In genomic region chr5:32146281-32146680, GRCm38 (mm10) we compare ENCODE assay signal across 20 mouse cellular contexts. TPM values are rescaled to one million over a fixed set of nuclear protein-coding genes. Genes with fewer than 3 reads are reported as not detected.
DNase-seq lines count a peak whose midpoint lies in the region; ATAC-seq and TF ChIP-seq lines count a peak whose summit lies in the region.
"Had no signal": no experiment of that assay in that cellular context is flagged by ENCODE, and none has a peak within 500 bp of the region (broad histone marks: within the 10 kb centered on the region; RNA-seq: fewer than 3 reads in every experiment).

No protein-coding gene starts in this region.

- ATAC-seq in Patski, result peak; percentile 14
- ATAC-seq in megakaryocyte, adult 5-6 weeks (ENCODE audit: poor library complexity, severe bottlenecking), result no peak
- ATAC-seq: CD4-positive, CD25-positive, alpha-beta regulatory T cell, adult 4 months; forebrain, embryonic 13.5 days; forebrain, embryonic 15.5 days; forebrain, postnatal 0 days had no signal

- H3K27me3 ChIP-seq in Patski, result no peaks in the 10 kb centered on the region
- H3K27me3 ChIP-seq: CH12.LX; embryonic facial prominence, embryonic 12.5 days; forebrain, embryonic 13.5 days; forebrain, embryonic 15.5 days had no signal

- in situ Hi-C loops in Patski (cut with MboI; ENCODE audit: low pct_unique_long_range_greater_than_20kb), result loop anchor here (5.0 kb wide), 2 partner anchors 46 to 584 kb away; no protein-coding TSS in a partner anchor

- POLR2A ChIA-PET in Patski (lab: Charles Lee), result no interaction called here

- TF ChIP-seq CTCF in Patski (IDR thresholded peaks at IDR 0.05), result no peak

- DNase-seq in adrenal gland, postnatal 10 days, result peak; percentile 19
- DNase-seq in adrenal gland, postnatal 25 days, result no peak
- DNase-seq in MN1 (ENCODE audit: low spot score), result peak; percentile 36
- no peak for DNase-seq in Patski (ENCODE audit: low read depth, low spot score)
- no peak for DNase-seq in embryo, embryonic 9.5 days (ENCODE audit: extremely low spot score)
- DNase-seq: B cell, adult 2 months; cerebellum, adult 11 months; cerebellum, adult 18-20 months; cerebellum, adult 8-10 months; cerebellum, adult 9-11 months; cerebellum, postnatal 14 days; cerebellum, postnatal 36 days; embryo, embryonic 11 days; forebrain, postnatal 0 days had no signal

- CTCF ChIA-PET in Patski (lab: Charles Lee), result interaction anchor here (0.9 kb wide), 1 partner anchor 51 kb away, joined by 4 read pairs; no protein-coding TSS in a partner anchor

RNA-seq across cellular contexts. Expression of gene Fosl2, which starts 10.7 kb away (rescaled TPM):
- total RNA-seq in adrenal gland, postnatal 10 days (2021), result 100 to 1,000 TPM; 167 to 194 TPM
- 470 and 512 TPM in 2 replicates for total RNA-seq in adrenal gland, postnatal 25 days (2021)
- polyA plus RNA-seq in Patski (2021), result 97.3 TPM
- total RNA-seq in megakaryocyte, adult 5-6 weeks (2015), result 126 and 128 TPM in 2 replicates
- total RNA-seq in megakaryocyte, adult 5-6 weeks (2017), result 66.3 and 84.1 TPM in 2 replicates

Comparison
In these comparisons a context has a peak if more than half of its experiments do, and no peak if none do; other contexts are left out.
1. DNase-seq: peak in adrenal gland, postnatal 10 days (single experiment) and MN1 (single experiment); none in adrenal gland, postnatal 25 days (single experiment), Patski (single experiment) and embryo, embryonic 9.5 days (single experiment).